Mouse (Mus musculus): ENCODE data around the gene Nckap1l.

GRCm38 (mm10) chr15:103514119-103514518 lies 60.5 kb downstream of the Nckap1l start:
- TF ChIP-seq EP300 (IDR thresholded peaks at IDR 0.05) (no peak), CTCF (IDR thresholded peaks at IDR 0.05) (no peak)
